Mouse (Mus musculus) spleen, adult 2 months (tissue): ENCODE data around the gene Pcnx3. TPM values are rescaled to one million over a fixed set of nuclear protein-coding genes. Genes with fewer than 3 reads are reported as not detected.
A peak's percentile ranks its signal among the peaks of the same experiment; 100 is the strongest.
"Not testable (repeated sequence)": the region's sequence is repeated elsewhere in the genome, so short reads cannot be mapped to it uniquely, and the experiment has no call there.

ENCODE experiments used
- DNase-seq, 2 experiments: peaks; one replicate each; pipeline versions ENCODE4 v3.0.0 to v3.0.0-alpha.2; 2012 to 2021; ENCODE audit warnings: low spot score in 2 of 2, low read depth in 1 of 2
- H3K27ac ChIP-seq: fragments of 200-500 bp; 2 replicates; pipeline ENCODE4 v1.5.1; 2012; ENCODE audit warnings: low read length, inconsistent platforms; ENCODE audit not compliant: insufficient read depth
- H3K27me3 ChIP-seq: fragments of 200-500 bp; 2 replicates; pipeline ENCODE4 v1.6.1; 2012; ENCODE audit warnings: mild to moderate bottlenecking, moderate library complexity, low read length, inconsistent platforms; ENCODE audit not compliant: control insufficient read depth, insufficient read depth
- H3K36me3 ChIP-seq: fragments of 200-500 bp; 2 replicates; pipeline ENCODE4 v1.6.1; 2012; ENCODE audit warnings: mild to moderate bottlenecking, low read length, inconsistent platforms; ENCODE audit not compliant: control insufficient read depth, insufficient read depth
- H3K4me1 ChIP-seq: fragments of 200-500 bp; 2 replicates; pipeline ENCODE4 v1.6.1; 2011; ENCODE audit warnings: inconsistent platforms; ENCODE audit not compliant: control insufficient read depth, insufficient read depth, insufficient read length
- H3K4me3 ChIP-seq: fragments of 200-500 bp; 2 replicates; pipeline ENCODE4 v1.5.1; 2011; ENCODE audit warnings: mild to moderate bottlenecking, inconsistent platforms; ENCODE audit not compliant: insufficient read depth, insufficient read length; ENCODE audit errors: extremely low read depth
- CTCF ChIP-seq: fragments of 200-500 bp; IDR thresholded peaks from 2 replicates; pipeline ENCODE4 v1.5.1; 2011; ENCODE audit warnings: mild to moderate bottlenecking, inconsistent platforms; ENCODE audit not compliant: insufficient read depth, insufficient read length, insufficient replicate concordance; ENCODE audit errors: extremely low read depth
- POLR2A ChIP-seq: fragments of 200-500 bp; IDR thresholded peaks from 2 replicates; pipeline ENCODE4 v1.6.1; 2011; ENCODE audit warnings: low read depth, low read length, inconsistent platforms
- WGBS: fragments of 180-500 bp; shearing (Covaris S2); methylation state at CpG from one replicate; pipeline ENCODE4 v1.1.7; 2018; 5-methylcytosine and 5-hydroxymethylcytosine counted together
- polyA plus RNA-seq: library from polyadenylated mRNA; depleted of rRNA; stranded (reverse); fragments of >200 nt; gene quantifications from 2 replicates; pipeline ENCODE4 v1.2.3, GENCODE M21; 2012

The Pcnx3 gene
- polyA plus RNA-seq, 1 experiment: 195 TPM

GRCm38 (mm10) chr19:5690343-5690735, 1.6 kb upstream of the Pcnx3 start:
- Histone ChIP-seq H3K27me3 (no peaks in the 10 kb centered on the region), H3K27ac (peak overlapping the region; percentile 95), H3K4me1 (peaks cover 26% of the 10 kb centered on the region), H3K4me3 (peak overlapping the region; percentile 90), H3K36me3 (peaks cover 33% of the 10 kb centered on the region)
- TF ChIP-seq POLR2A (no peak), CTCF (no peak)
- 23% methylated on average over 15 of the region's 15 CpGs for WGBS
- DNase-seq: no peak

GRCm38 (mm10) chr19:5689565-5690342, 1.0 kb upstream of the Pcnx3 start:
- Histone ChIP-seq H3K27ac (peak overlapping the region; percentile 95), H3K4me3 (peak overlapping the region; percentile 90), H3K36me3 (peaks cover 33% of the 10 kb centered on the region), H3K4me1 (peaks cover 26% of the 10 kb centered on the region), H3K27me3 (no peaks in the 10 kb centered on the region)
- DNase-seq: peak; percentile 76 to 90
- WGBS: 2% methylated on average over 42 of the region's 42 CpGs
- TF ChIP-seq POLR2A: peak; percentile 44; the same call in 1 of the 2 replicates
- no peak for TF ChIP-seq CTCF

GRCm38 (mm10) chr19:5689088-5689428, 350 bp upstream of the Pcnx3 start:
- TF ChIP-seq POLR2A (no peak), CTCF (no peak)
- H3K27ac ChIP-seq: peak overlapping the region; percentile 95

GRCm38 (mm10) chr19:5687738-5688137, 970 bp downstream of the Pcnx3 start:
- no peaks in the 10 kb centered on the region for H3K27me3 ChIP-seq
- no peak for DNase-seq
- TF ChIP-seq POLR2A (no peak), CTCF (no peak)
- peaks cover 26% of the 10 kb centered on the region for H3K4me1 ChIP-seq
- peak overlapping the region; percentile 90; the same call in 1 of the 2 replicates for H3K4me3 ChIP-seq
- H3K27ac ChIP-seq: peak overlapping the region; percentile 95
- H3K36me3 ChIP-seq: peaks cover 45% of the 10 kb centered on the region
- 34% methylated on average over 9 of the region's 9 CpGs for whole genome bisulfite sequencing

More at GRCm38 (mm10) chr19:5689088-5689428, 350 bp upstream of the Pcnx3 start:
- H3K36me3 ChIP-seq: peaks cover 40% of the 10 kb centered on the region
- peak overlapping the region; percentile 90 for H3K4me3 ChIP-seq
- H3K27me3 ChIP-seq: no peaks in the 10 kb centered on the region
- H3K4me1 ChIP-seq: peaks cover 26% of the 10 kb centered on the region
- under 1% methylated on average over 7 of the region's 7 CpGs for WGBS
- no peak for DNase-seq

GRCm38 (mm10) chr19:5686954-5687353, 1.8 kb downstream of the Pcnx3 start:
- H3K27ac ChIP-seq: not testable (repeated sequence)
- 94% methylated on average over 12 of the region's 12 CpGs for WGBS

GRCm38 (mm10) chr19:5686437-5686836, 2.3 kb downstream of the Pcnx3 start:
- Histone ChIP-seq H3K36me3 (peaks cover 50% of the 10 kb centered on the region), H3K27me3 (no peaks in the 10 kb centered on the region), H3K27ac (no peak overlapping the region), H3K4me3 (no peak overlapping the region), H3K4me1 (peaks cover 20% of the 10 kb centered on the region)
- no peak for DNase-seq
- 94% methylated on average over 13 of the region's 13 CpGs for WGBS
- no peak for TF ChIP-seq CTCF
- no peak for TF ChIP-seq POLR2A

More at GRCm38 (mm10) chr19:5686954-5687353, 1.8 kb downstream of the Pcnx3 start:
- H3K4me3 ChIP-seq, H3K27me3 ChIP-seq, DNase-seq: not testable (repeated sequence)
- peaks cover 49% of the 10 kb centered on the region for H3K36me3 ChIP-seq
- peaks cover 24% of the 10 kb centered on the region for H3K4me1 ChIP-seq

GRCm38 (mm10) chr19:5685861-5686260, 2.8 kb downstream of the Pcnx3 start:
- DNase-seq: no peak
- Histone ChIP-seq H3K27me3 (no peaks in the 10 kb centered on the region), H3K4me1 (peaks cover 16% of the 10 kb centered on the region), H3K36me3 (peaks cover 50% of the 10 kb centered on the region), H3K27ac (no peak overlapping the region), H3K4me3 (no peak overlapping the region)
- WGBS: 96% methylated on average over 11 of the region's 11 CpGs
- TF ChIP-seq CTCF (no peak), POLR2A (no peak)
